Mouse (Mus musculus) midbrain, postnatal 0 days (tissue): ENCODE data around the gene Dctpp1. TPM values are rescaled to one million over a fixed set of nuclear protein-coding genes. Genes with fewer than 3 reads are reported as not detected.
A peak's percentile ranks its signal among the peaks of the same experiment; 100 is the strongest.

Experiments used
- ATAC-seq: fragments of 200-750 bp; cut with Nextera tagmentation; 2 replicates; pipeline ENCODE4 v1.8.0; 2017; ENCODE audit warnings: moderate number of reproducible peaks, mild to moderate bottlenecking, moderate TSS enrichment, moderate library complexity; ENCODE audit not compliant: low FRiP score
- DNase-seq: peaks from one replicate; pipeline ENCODE4 v3.0.0-alpha.2; 2015; ENCODE audit warnings: low spot score
- H3K27ac ChIP-seq: fragments of 300-500 bp; sonication (generic); 2 replicates; pipeline ENCODE4 v1.5.1; 2014; ENCODE audit warnings: low read depth, mild to moderate bottlenecking, low read length, mixed read lengths
- H3K27me3 ChIP-seq: fragments of 300-500 bp; sonication (generic); 2 replicates; pipeline ENCODE4 v1.6.1; 2014; ENCODE audit warnings: low read length, control low read depth, mixed read lengths; ENCODE audit not compliant: insufficient read depth
- H3K36me3 ChIP-seq: fragments of 300-500 bp; sonication (generic); 2 replicates; pipeline ENCODE4 v1.6.1; 2014; ENCODE audit warnings: low read length, control low read depth, mixed read lengths; ENCODE audit not compliant: insufficient read depth
- H3K4me1 ChIP-seq: fragments of 300-500 bp; sonication (generic); 2 replicates; pipeline ENCODE4 v1.6.1; 2014; ENCODE audit warnings: mild to moderate bottlenecking, control low read depth, antibody characterized with exemption, low read length, mixed read lengths; ENCODE audit not compliant: insufficient read depth
- H3K4me2 ChIP-seq: fragments of 300-500 bp; sonication (generic); 2 replicates; pipeline ENCODE4 v1.6.1; 2014; ENCODE audit warnings: low read depth, mild to moderate bottlenecking, low read length, mixed read lengths; ENCODE audit not compliant: poor library complexity, severe bottlenecking
- H3K4me3 ChIP-seq: fragments of 300-500 bp; sonication (generic); 2 replicates; pipeline ENCODE4 v1.5.1; 2014; ENCODE audit warnings: low read depth, mild to moderate bottlenecking, low read length, moderate library complexity
- H3K9ac ChIP-seq: fragments of 300-500 bp; sonication (generic); replicated peaks from 2 replicates; pipeline ENCODE4 v1.6.1; 2014; ENCODE audit warnings: mild to moderate bottlenecking, low read length, moderate library complexity, mixed read lengths; ENCODE audit not compliant: poor library complexity, severe bottlenecking
- H3K9me3 ChIP-seq: fragments of 300-500 bp; sonication (generic); 2 replicates; pipeline ENCODE4 v1.6.1; 2016; ENCODE audit warnings: low read length, control low read depth
- CTCF ChIP-seq: IDR thresholded peaks from 2 replicates; pipeline ENCODE4 v1.5.1; 2016; ENCODE audit warnings: antibody characterized with exemption, mild to moderate bottlenecking
- WGBS: fragments of 180-500 bp; shearing (Covaris S2); extraction: QIAGEN DNeasy Blood & Tissue Kit; methylation state at CpG from one replicate; pipeline ENCODE4 v1.1.7; 2014; 5-methylcytosine and 5-hydroxymethylcytosine counted together
- polyA plus RNA-seq: library from polyadenylated mRNA; unstranded; fragments of >200 nt; fragmentation: Nextera tagmentation; extraction: Ambion mirVana; gene quantifications from 2 replicates; pipeline ENCODE4 v1.2.1, GENCODE M21; 2015
- total RNA-seq: library from RNA; depleted of rRNA; stranded (reverse); fragments of >200 nt; gene quantifications from 2 replicates; pipeline ENCODE4 v1.2.3, GENCODE M21; 2014

Dctpp1 gene
- total and polyA plus RNA-seq, 2 experiments from 2014 or later = 92.2 to 120 TPM

DNA sequence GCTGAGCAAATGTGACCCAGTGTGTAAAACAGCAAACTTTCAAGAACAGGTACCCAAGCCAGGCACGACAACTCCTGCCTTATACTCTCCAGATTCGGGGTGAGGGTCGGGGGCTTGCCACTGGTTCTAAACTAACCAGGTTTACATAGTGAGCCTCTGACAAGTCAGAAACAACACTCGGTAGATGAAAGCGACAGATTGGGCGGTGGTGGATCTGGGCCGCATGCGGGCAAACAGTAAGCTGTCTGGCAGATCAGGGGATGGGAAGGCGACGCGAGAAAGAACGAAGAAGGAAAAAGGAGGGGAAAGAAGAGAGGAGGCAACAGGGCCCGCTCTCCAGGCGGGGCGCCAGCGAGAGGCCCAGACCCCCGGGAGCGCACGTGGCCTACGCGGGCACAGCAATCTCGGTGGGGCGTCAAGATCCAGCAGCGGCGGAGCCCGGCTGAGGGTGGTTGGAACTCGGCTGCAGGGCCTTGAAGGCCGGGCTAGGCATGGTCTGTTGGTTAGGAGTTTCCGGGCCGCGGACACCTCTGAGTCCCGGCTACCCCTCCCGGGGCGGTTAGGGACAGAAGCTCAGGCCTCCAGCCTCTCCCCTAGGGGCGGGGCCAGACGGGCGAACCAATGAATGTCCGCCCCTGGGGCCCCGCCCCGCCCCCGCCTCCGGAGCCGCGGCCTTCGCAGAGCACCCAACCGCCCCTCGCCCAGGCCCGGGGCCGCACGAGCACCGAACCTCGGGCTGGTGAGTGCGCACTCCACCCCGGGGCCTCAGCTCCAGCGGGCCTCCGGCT lies 16.4 kb downstream of the Dctpp1 start, which contains the start of gene Zfp771:
Zfp771 (plus strand) TSS at position 405 of the 788 bp plus-strand sequence.
- Histone ChIP-seq H3K9ac (peak within 1 kb of the TSS; percentile 93), H3K36me3 (no peaks in the 10 kb centered on the region), H3K4me2 (peak within 1 kb of the TSS; percentile 86), H3K4me3 (peak within 1 kb of the TSS; percentile 92), H3K27ac (peak within 1 kb of the TSS; percentile 80), H3K9me3 (no peaks in the 10 kb centered on the region), H3K27me3 (no peaks in the 10 kb centered on the region), H3K4me1 (peaks cover 6% of the 10 kb centered on the region)
- TF ChIP-seq CTCF = peak; percentile 32
- ATAC-seq = peak; percentile 94
- DNase-seq = peak; percentile 97
- WGBS = 1% methylated on average over 51 of the region's 56 CpGs

GRCm38 (mm10) chr7:127243361-127243867 lies 17.1 kb downstream of the Dctpp1 start:
- 42% methylated on average over 2 of the region's 2 CpGs for WGBS
- H3K9ac ChIP-seq = peak overlapping the region; percentile 93

GRCm38 (mm10) chr7:127234777-127235176 lies 25.7 kb downstream of the Dctpp1 start:
- peaks cover 17% of the 10 kb centered on the region for H3K36me3 ChIP-seq
- no peak overlapping the region for H3K27ac ChIP-seq
- no peak for ATAC-seq
- TF ChIP-seq CTCF = no peak
- H3K4me3 ChIP-seq = no peak overlapping the region
- no peak overlapping the region for H3K9ac ChIP-seq
- no peak for DNase-seq
- no peak overlapping the region for H3K4me2 ChIP-seq
- peaks cover 17% of the 10 kb centered on the region for H3K4me1 ChIP-seq
- no peaks in the 10 kb centered on the region for H3K27me3 ChIP-seq
- 95% methylated on average over 2 of the region's 2 CpGs for WGBS
- H3K9me3 ChIP-seq = no peaks in the 10 kb centered on the region

More at GRCm38 (mm10) chr7:127243361-127243867, 17.1 kb downstream of the Dctpp1 start:
- no peak for TF ChIP-seq CTCF
- no peaks in the 10 kb centered on the region for H3K9me3 ChIP-seq
- ATAC-seq (no peak), DNase-seq (no peak)
- H3K36me3 ChIP-seq = no peaks in the 10 kb centered on the region
- peak overlapping the region; percentile 80; the same call in 1 of the 2 replicates for H3K27ac ChIP-seq
- H3K4me3 ChIP-seq = peak overlapping the region; percentile 92
- H3K27me3 ChIP-seq = no peaks in the 10 kb centered on the region
- H3K4me1 ChIP-seq = peaks cover 6% of the 10 kb centered on the region
- H3K4me2 ChIP-seq = peak overlapping the region; percentile 86

DNA sequence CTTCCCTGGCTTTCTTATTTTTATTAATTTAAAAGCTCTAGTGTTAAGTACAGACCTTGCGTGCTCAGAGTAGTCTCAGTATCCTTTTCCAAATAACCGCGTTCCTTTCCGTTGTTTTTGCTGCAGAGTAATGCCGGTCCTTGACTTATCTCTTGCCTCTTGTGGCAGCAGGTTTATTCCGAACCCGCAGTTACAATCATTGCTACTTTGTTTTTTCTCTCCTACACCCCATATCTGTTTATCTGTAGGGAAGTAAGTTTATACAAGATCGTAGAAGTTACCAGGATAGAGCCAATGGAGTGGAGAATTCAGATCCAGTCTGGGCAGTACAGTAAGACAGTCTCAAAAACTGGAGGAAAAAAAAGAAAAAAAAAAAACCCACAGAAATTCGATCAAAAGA lies 26.7 kb downstream of the Dctpp1 start:
- no peaks in the 10 kb centered on the region for H3K27me3 ChIP-seq
- WGBS = 5% methylated on average over 9 of the region's 9 CpGs
- peaks cover 17% of the 10 kb centered on the region for H3K4me1 ChIP-seq
- peak overlapping the region; percentile 97 for H3K9ac ChIP-seq
- ATAC-seq (no peak), DNase-seq (no peak)
- no peak for TF ChIP-seq CTCF
- peak overlapping the region; percentile 68 for H3K4me2 ChIP-seq
- peak overlapping the region; percentile 96 for H3K4me3 ChIP-seq
- H3K9me3 ChIP-seq = no peaks in the 10 kb centered on the region
- H3K36me3 ChIP-seq = peaks cover 17% of the 10 kb centered on the region
- peak overlapping the region; percentile 99 for H3K27ac ChIP-seq

GRCm38 (mm10) chr7:127233368-127233749 lies 27.1 kb downstream of the Dctpp1 start:
- peak; percentile 42 for DNase-seq

More at GRCm38 (mm10) chr7:127233368-127233749, 27.1 kb downstream of the Dctpp1 start:
- H3K27ac ChIP-seq = peak overlapping the region; percentile 99
- peak overlapping the region; percentile 97 for H3K9ac ChIP-seq
- H3K4me1 ChIP-seq = peaks cover 17% of the 10 kb centered on the region
- H3K36me3 ChIP-seq = peaks cover 17% of the 10 kb centered on the region
- no peak; the same call in 1 of the 2 replicates for ATAC-seq
- no peaks in the 10 kb centered on the region for H3K27me3 ChIP-seq
- H3K9me3 ChIP-seq = no peaks in the 10 kb centered on the region
- 1% methylated on average over 20 of the region's 27 CpGs for WGBS
- peak overlapping the region; percentile 68 for H3K4me2 ChIP-seq
- TF ChIP-seq CTCF = no peak
- H3K4me3 ChIP-seq = peak overlapping the region; percentile 96
